Mouse (Mus musculus) adrenal gland, adult 18-20 months (tissue): Measurements from ENCODE around the gene Slc36a2. TPM values are rescaled to one million over a fixed set of nuclear protein-coding genes. Genes with fewer than 3 reads are reported as not detected.
A peak's percentile ranks its signal among the peaks of the same experiment; 100 is the strongest.

ENCODE experiments used
- DNase-seq, 2 experiments: peaks; one replicate each; pipeline ENCODE4 v3.0.0; 2021 to 2022; ENCODE audit warnings: low spot score in 2 of 2
- long read RNA-seq, 2 experiments: library from polyadenylated mRNA; stranded (forward); transcript quantifications; one replicate each; pipeline ENCODE4 v2.0.0; 2021
- total RNA-seq, 2 experiments: library from RNA; stranded (reverse); gene quantifications; 1 replicate in 1 of 2; 2 replicates in 1 of 2; pipeline ENCODE4 v1.2.3; 2021

Gene Slc36a2
- total RNA-seq: 100 to 1,000 TPM in 1 of 2 experiments, 10 to 100 TPM in 1; 81.9 to 164 TPM
- long read RNA-seq, experiment 1, transcript Slc36a2-201 (10 exons, 2,429 nt): major isoform, 131 of 173 reads
- long read RNA-seq, experiment 1, partial matches to known transcripts: 22 of 173 reads
- long read RNA-seq, experiment 1, other reads (novel, unspliced or antisense): 16 of 173 reads
- long read RNA-seq, experiment 2, transcript Slc36a2-201 (10 exons, 2,429 nt): major isoform, 69 of 124 reads
- long read RNA-seq, experiment 2, transcript Slc36a2-202 (7 exons, 1,772 nt): minor isoform, 10 of 124 reads
- long read RNA-seq, experiment 2, partial matches to known transcripts: 26 of 124 reads
- long read RNA-seq, experiment 2, other reads (novel, unspliced or antisense): 19 of 124 reads

DNA sequence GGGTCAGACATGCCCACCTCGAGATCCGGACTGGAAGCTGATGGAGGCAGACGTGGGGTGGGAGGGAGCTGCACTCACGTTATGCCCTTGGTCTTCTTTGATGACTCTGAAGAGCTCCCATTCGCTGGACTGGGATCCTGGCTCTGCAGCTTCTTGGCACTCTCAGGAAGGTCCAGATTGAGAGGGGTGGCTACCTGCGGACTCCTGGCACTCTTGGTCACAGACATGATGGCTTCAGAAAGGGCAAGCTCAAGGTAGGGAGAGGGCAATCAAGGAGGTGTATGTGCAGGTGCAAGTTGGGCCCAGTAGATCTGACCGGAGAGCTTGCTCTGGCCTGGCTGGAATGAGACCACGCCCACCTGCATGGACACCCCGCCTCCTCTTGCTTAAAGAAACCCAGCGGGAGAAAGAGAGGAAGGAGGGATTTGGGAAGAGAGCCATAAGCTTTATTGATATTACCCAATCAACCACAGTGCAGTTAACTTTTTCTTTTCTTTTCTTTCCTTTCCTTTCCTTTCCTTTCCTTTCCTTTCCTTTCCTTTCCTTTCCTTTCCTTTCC is at the start of gene Slc36a2:
Gene Slc36a2, minus strand, starts transcription at position 345 of the 559 bp plus-strand sequence.
- DNase-seq: no peak

- no peak for DNase-seq
These were observed 49.4 kb upstream of the Slc36a2 start for GRCm38 (mm10) chr11:55234288-55234687.

- no peak for DNase-seq
These were observed 46.2 kb upstream of the Slc36a2 start for GRCm38 (mm10) chr11:55231034-55231433.

- DNase-seq: no peak
These were observed 36.4 kb upstream of the Slc36a2 start for GRCm38 (mm10) chr11:55221306-55221705.

DNA sequence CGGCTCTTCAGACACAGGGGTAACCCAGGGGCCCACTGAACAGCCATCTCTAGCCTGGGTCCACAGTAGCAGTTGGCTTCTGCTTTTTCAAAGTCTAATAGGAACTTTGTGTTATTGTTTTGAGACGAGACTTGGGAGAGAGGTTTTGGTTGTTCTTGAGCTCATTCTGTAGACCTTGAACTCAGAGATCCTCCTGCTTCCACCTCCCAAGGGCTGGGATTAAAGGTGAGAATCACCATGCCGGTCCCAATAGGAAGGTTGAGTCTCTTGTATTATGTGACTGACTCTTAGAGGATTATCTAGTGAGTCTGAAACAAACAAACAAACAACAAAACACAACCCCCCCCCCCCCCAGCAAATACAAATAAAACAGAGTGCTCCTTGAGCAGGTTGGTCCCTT is 33.6 kb upstream of the Slc36a2 start:
- DNase-seq: no peak

- DNase-seq: no peak
These were observed 33.0 kb upstream of the Slc36a2 start for GRCm38 (mm10) chr11:55217880-55218279.

DNA sequence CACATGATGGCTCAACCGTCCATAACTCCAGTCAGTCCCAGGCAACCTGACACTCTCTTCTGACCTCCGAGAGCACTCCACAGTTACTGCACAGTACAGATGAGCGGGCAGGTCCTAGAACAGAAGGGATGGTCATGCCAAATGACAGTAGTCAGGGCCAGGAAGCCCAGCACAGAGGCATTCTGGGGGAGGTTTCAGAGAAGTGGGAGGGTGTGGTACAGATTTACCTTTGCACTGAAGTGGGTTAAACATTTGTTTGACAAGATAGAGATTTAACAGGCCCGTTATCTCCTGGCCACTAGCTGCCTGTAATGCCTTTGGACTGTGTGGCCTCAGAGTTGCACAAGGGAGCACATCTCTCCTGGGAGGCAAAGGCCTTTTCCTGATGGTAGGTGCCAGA is 32.5 kb upstream of the Slc36a2 start:
- DNase-seq: no peak

DNA sequence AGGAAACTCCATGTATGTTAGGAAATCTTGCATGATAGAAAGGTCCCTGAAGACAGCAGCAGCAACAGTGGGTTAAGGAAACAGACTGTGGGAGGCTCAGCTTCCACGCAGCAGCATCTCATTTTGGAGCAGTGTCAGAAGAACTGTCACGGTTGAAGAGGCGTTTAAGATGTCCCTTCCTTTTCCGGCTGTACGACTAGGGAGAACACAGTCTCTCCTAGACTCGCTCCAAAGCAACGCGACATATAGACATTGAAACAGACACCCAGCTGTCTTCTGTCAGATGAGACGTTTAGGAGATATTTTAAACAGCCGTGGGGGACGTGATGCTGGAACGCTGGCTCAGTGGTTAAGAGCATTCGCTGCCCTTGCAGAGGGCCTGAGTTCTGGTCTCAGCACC is 32.0 kb upstream of the Slc36a2 start:
- no peak for DNase-seq

GRCm38 (mm10) chr11:55216061-55216460 is 31.2 kb upstream of the Slc36a2 start:
- DNase-seq: no peak

DNA sequence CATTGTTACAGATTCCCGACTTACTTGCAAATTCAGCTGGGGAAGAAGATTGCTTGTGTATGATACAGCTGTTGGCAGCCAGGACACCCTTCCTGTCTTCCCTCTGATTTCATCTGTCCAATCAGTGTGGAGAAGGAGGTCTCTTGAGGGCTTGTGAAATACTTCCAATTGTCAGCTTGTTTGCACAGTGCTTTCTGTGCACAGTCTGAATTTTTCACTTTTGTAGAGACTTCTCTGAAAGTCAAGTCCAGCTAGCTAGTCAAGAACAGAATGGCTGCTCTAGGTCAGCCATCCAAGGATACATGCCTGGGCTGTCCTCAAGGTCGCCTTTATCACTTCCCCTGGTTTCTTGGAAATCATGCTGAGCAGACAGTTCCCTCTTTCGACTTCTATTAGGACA is 30.1 kb upstream of the Slc36a2 start:
- DNase-seq: no peak

DNA sequence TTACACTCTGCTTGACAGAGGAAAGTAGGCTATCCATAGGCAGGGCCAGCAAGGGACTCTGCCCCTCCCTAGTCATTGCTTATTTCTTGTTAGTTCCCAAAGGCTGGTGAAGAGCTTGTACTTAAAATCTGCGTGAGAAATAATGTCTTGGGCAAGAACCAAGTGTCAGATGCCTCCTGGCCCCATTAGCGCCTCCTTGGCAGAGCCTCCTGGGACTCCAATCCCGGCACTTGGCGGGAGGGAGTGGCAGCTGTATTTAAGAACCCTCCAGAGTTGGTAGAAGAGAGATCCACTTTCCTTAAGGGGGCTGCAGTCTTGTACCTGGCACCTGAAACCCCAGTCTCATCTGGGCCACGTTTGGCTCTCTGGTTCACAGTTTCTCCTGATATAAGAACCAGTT is 29.3 kb upstream of the Slc36a2 start:
- DNase-seq: no peak

- no peak for DNase-seq
These were observed 28.6 kb upstream of the Slc36a2 start for GRCm38 (mm10) chr11:55213518-55213917.

DNA sequence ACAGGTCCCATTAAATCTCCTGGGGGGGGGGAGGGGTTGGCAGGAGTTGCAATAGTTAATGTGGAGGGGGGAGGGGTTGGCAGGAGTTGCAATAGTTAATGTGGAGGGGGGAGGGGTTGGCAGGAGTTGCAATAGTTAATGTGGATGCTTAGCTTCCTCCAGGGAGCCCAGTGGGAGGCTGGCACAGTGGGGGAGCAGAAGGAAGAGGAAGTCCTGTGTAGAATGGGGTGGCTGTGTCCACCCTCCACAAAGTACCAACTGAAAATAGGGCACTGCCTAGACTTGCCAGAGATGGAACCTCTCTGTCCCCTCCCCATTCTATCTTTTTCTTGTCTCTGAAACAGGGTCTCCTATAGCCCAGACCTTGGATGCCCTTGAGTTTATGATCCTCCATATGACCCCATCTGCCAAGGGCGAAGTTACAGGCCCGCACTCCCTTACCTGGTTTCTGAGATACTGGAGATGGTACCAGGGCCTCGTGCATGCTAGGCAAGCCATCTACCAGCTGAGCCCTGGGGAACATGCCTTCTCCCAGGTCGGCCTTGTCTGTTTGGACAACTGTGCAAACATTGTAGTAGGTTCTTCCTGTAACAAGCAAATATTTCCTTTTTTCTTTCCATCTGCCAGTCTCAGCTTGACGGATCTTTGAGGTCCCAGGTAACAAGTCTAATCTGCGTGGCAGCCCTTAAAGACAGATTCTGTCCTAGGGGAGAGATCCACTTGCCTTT is 24.9 kb upstream of the Slc36a2 start:
- DNase-seq: no peak

- DNase-seq: no peak
These were observed 24.2 kb upstream of the Slc36a2 start for GRCm38 (mm10) chr11:55209032-55209431.

GRCm38 (mm10) chr11:55208001-55208690 is 23.3 kb upstream of the Slc36a2 start:
- DNase-seq: no peak

DNA sequence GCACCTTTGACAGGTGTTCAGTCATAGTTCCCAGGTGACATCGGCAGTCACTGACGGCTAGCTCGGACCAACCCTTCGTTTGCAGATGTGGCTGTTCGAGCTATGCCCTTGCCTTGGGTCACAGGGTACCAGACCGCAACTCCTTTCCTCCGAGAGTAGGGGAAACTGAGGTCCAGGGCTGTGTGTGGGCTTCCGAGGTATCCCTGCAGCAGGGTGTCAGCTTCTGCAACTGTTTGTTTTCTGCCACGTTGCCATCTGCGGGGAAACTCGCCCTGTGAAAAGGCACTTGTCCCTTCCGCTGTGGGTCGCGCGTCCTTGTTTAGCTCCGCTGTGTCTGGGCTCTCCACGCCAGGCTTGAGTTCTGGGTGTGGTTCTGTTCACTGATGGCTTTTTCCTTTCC is 19.7 kb upstream of the Slc36a2 start:
- DNase-seq: peak; percentile 18 to 40

DNA sequence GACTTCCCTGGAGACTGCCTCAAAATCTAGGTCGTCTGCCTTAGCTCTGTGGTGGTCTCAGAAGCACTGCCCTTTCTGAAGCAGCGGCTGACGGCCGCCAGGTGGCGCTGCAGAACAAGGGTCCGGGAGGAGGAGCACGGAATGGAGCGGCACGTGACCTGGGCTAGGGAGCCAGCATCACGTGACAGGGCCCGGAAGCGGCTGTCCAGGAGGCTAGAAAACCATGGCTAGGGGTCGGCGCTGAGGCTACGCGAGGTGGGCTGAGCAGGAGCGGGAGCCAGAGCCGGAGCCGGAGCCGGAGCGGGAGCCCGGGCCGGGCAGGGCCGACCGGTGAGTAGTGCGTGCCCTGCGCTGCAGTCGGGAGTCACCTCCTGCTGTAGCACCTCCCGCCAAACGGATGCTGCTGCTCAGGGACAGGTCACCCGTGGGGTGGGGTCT is 19.3 kb upstream of the Slc36a2 start, which contains the start of gene Slc36a1:
Gene Slc36a1, plus strand, starts transcription at position 192 of the 438 bp plus-strand sequence.
- DNase-seq: peak; percentile 98 to 99

GRCm38 (mm10) chr11:55197740-55198510 is 13.0 kb upstream of the Slc36a2 start:
- no peak for DNase-seq

GRCm38 (mm10) chr11:55197086-55197485 is 12.2 kb upstream of the Slc36a2 start:
- no peak for DNase-seq

GRCm38 (mm10) chr11:55190216-55190615 is 5.3 kb upstream of the Slc36a2 start:
- DNase-seq: no peak

DNA sequence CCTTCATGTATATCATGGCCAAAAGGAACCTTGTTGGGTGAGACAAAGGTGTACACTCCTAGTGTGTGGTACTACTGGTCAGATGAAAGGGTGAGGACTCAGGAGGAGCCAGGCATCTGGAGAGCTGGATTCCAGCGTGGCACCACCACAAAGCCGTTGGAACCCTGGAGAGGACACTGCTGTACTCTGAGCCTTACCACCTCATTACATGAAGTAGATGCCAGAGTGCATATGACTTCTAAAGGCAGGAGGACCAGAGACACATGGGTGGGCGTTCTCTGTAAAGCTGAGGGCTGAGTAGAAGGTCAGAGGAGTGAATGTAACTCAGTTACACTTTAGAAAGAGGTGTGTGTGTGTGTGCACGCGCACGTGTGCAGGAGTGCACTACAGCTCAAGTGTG is 2.9 kb upstream of the Slc36a2 start:
- no peak for DNase-seq
